Mouse (Mus musculus) midbrain, embryonic 14.5 days (tissue): ENCODE data around the gene Npas1. TPM values are rescaled to one million over a fixed set of nuclear protein-coding genes. Genes with fewer than 3 reads are reported as not detected.

Source experiments
- ATAC-seq: fragments of 200-750 bp; cut with Nextera tagmentation; 2 replicates; pipeline ENCODE4 v1.8.0; 2017; ENCODE audit warnings: moderate number of reproducible peaks, moderate library complexity; ENCODE audit not compliant: low FRiP score, low TSS enrichment
- DNase-seq: peaks from one replicate; pipeline ENCODE4 v3.0.0-alpha.2; 2015
- H3K27ac ChIP-seq: fragments of 300-500 bp; sonication (generic); replicated peaks from 2 replicates; pipeline ENCODE4 v1.5.1; 2014; ENCODE audit warnings: mild to moderate bottlenecking, low read depth, low read length, moderate library complexity
- H3K27me3 ChIP-seq: fragments of 300-500 bp; sonication (generic); 2 replicates; pipeline ENCODE4 v1.6.1; 2014; ENCODE audit warnings: low read length, control low read depth, mixed read lengths; ENCODE audit not compliant: control insufficient read depth, insufficient read depth
- H3K36me3 ChIP-seq: fragments of 300-500 bp; sonication (generic); 2 replicates; pipeline ENCODE4 v1.6.1; 2014; ENCODE audit warnings: low read length, control low read depth; ENCODE audit not compliant: control insufficient read depth, insufficient read depth
- H3K4me1 ChIP-seq: fragments of 300-500 bp; sonication (generic); 2 replicates; pipeline ENCODE4 v1.6.1; 2014; ENCODE audit warnings: mild to moderate bottlenecking, antibody characterized with exemption, low read length, control low read depth; ENCODE audit not compliant: control insufficient read depth, insufficient read depth
- H3K4me2 ChIP-seq: fragments of 300-500 bp; sonication (generic); 2 replicates; pipeline ENCODE4 v1.6.1; 2014; ENCODE audit warnings: mild to moderate bottlenecking, low read length, moderate library complexity
- H3K4me3 ChIP-seq: fragments of 300-500 bp; sonication (generic); replicated peaks from 2 replicates; pipeline ENCODE4 v1.5.1; 2014; ENCODE audit warnings: low read depth, low read length
- H3K9ac ChIP-seq: fragments of 300-500 bp; sonication (generic); replicated peaks from 2 replicates; pipeline ENCODE4 v1.6.1; 2014; ENCODE audit warnings: mild to moderate bottlenecking, low read length, moderate library complexity
- H3K9me3 ChIP-seq: fragments of 300-500 bp; sonication (generic); 2 replicates; pipeline ENCODE4 v1.6.1; 2016; ENCODE audit warnings: low read length, control low read depth, mixed read lengths; ENCODE audit not compliant: control insufficient read depth
- WGBS: fragments of 180-500 bp; shearing (Covaris S2); extraction: QIAGEN DNeasy Blood & Tissue Kit; methylation state at CpG from one replicate; pipeline ENCODE4 v1.1.7; 2014; 5-methylcytosine and 5-hydroxymethylcytosine counted together
- polyA plus RNA-seq: library from polyadenylated mRNA; unstranded; fragments of >200 nt; fragmentation: Nextera tagmentation; extraction: Ambion mirVana; gene quantifications from 2 replicates; pipeline ENCODE4 v1.2.1, GENCODE M21; 2014

The Npas1 gene
- polyA plus RNA-seq, 1 experiment from 2014 or later: 3.7 TPM

- no peak overlapping the region for H3K4me3 ChIP-seq
- no peak overlapping the region for H3K27ac ChIP-seq
- WGBS: 17% methylated on average over 8 of the region's 8 CpGs
- no peaks in the 10 kb centered on the region for H3K9me3 ChIP-seq
- DNase-seq (peak; percentile 83), ATAC-seq (no peak)
- H3K4me2 ChIP-seq: no peak overlapping the region
- H3K9ac ChIP-seq: no peak overlapping the region
- no peaks in the 10 kb centered on the region for H3K36me3 ChIP-seq
- no peaks in the 10 kb centered on the region for H3K27me3 ChIP-seq
- H3K4me1 ChIP-seq: no peaks in the 10 kb centered on the region
Observed at GRCm38 (mm10) chr7:16465160-16465559, 12.4 kb downstream of the Npas1 start.

DNA sequence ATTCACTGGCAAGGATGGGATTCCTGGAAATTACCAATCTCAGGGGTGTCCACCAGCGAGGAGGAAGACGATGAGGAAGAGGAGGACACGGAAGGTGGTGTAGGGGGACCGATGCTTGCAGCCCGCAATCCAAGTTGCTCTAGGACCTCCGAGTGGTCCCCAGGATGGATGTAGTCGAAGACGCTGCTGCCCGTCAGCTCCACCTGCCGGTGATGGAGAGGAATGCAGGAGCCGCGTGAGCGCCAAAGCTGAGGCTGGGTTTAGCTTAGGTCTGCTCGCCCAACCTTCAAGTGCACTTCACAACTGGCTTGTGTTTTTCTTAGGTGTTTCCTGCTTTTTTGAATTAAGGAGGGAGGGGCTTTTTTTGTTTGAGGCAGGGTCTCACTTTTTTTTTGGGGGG, 14.3 kb downstream of the Npas1 start:
- ATAC-seq (peak; percentile 44; the same call in 1 of the 2 replicates), DNase-seq (peak; percentile 91)
- Histone ChIP-seq H3K27me3 (no peaks in the 10 kb centered on the region), H3K27ac (no peak overlapping the region), H3K36me3 (no peaks in the 10 kb centered on the region), H3K4me3 (no peak overlapping the region), H3K4me2 (no peak overlapping the region), H3K4me1 (no peaks in the 10 kb centered on the region), H3K9me3 (no peaks in the 10 kb centered on the region), H3K9ac (no peak overlapping the region)
- WGBS: 2% methylated on average over 14 of the region's 14 CpGs

GRCm38 (mm10) chr7:16461705-16462104, 15.8 kb downstream of the Npas1 start:
- ATAC-seq (no peak), DNase-seq (no peak)
- Histone ChIP-seq H3K4me1 (no peaks in the 10 kb centered on the region), H3K9me3 (no peaks in the 10 kb centered on the region), H3K4me2 (no peak overlapping the region), H3K4me3 (no peak overlapping the region), H3K9ac (no peak overlapping the region), H3K27me3 (no peaks in the 10 kb centered on the region), H3K36me3 (0 out of 2 replicates have a peak, but pooled peaks cover 4% of the 10 kb centered on the region), H3K27ac (no peak overlapping the region)
- WGBS: 91% methylated on average over 6 of the region's 6 CpGs

GRCm38 (mm10) chr7:16461151-16461550, 16.4 kb downstream of the Npas1 start:
- no peak overlapping the region for H3K27ac ChIP-seq
- no peaks in the 10 kb centered on the region for H3K27me3 ChIP-seq
- H3K4me3 ChIP-seq: no peak overlapping the region
- 0 out of 2 replicates have a peak, but pooled peaks cover 4% of the 10 kb centered on the region for H3K36me3 ChIP-seq
- H3K9me3 ChIP-seq: no peaks in the 10 kb centered on the region
- no peaks in the 10 kb centered on the region for H3K4me1 ChIP-seq
- DNase-seq (no peak), ATAC-seq (no peak)
- WGBS: 60% methylated on average over 6 of the region's 6 CpGs
- no peak overlapping the region for H3K9ac ChIP-seq
- no peak overlapping the region for H3K4me2 ChIP-seq

DNA sequence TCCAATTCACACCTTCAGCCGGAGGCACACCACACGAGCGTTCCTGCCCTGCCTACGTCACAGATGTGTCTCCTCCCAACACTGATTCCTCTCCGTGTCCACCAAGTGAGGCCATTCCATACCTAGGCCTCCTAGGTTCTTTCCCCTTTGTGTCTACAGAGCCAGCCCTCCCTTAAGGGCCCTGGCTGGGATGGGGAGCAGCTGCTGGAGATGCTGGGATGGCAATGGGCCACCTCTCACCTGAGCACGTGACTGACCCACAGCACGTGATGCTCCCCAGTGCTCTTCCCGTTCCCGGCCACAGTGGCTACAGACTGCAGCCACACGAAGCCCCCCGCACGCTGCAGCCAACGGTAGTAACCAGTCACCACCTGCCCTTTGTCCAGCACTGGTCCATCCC, 17.0 kb downstream of the Npas1 start:
- Histone ChIP-seq H3K36me3 (0 out of 2 replicates have a peak, but pooled peaks cover 7% of the 10 kb centered on the region), H3K4me1 (no peaks in the 10 kb centered on the region), H3K27ac (no peak overlapping the region), H3K27me3 (no peaks in the 10 kb centered on the region), H3K9ac (no peak overlapping the region), H3K4me3 (no peak overlapping the region), H3K4me2 (no peak overlapping the region), H3K9me3 (no peaks in the 10 kb centered on the region)
- no peak for ATAC-seq
- DNase-seq: no peak
- WGBS: 63% methylated on average over 13 of the region's 13 CpGs

- H3K4me3 ChIP-seq: no peak overlapping the region
- 82% methylated on average over 5 of the region's 5 CpGs for WGBS
- no peak overlapping the region for H3K4me2 ChIP-seq
- peaks cover 8% of the 10 kb centered on the region for H3K4me1 ChIP-seq
- H3K36me3 ChIP-seq: 0 out of 2 replicates have a peak, but pooled peaks cover 12% of the 10 kb centered on the region
- H3K27me3 ChIP-seq: no peaks in the 10 kb centered on the region
- ATAC-seq (no peak), DNase-seq (no peak)
- no peak overlapping the region for H3K27ac ChIP-seq
- no peaks in the 10 kb centered on the region for H3K9me3 ChIP-seq
- H3K9ac ChIP-seq: no peak overlapping the region
Observed at GRCm38 (mm10) chr7:16456289-16456688, 21.2 kb downstream of the Npas1 start.

GRCm38 (mm10) chr7:16455016-16455415, 22.5 kb downstream of the Npas1 start:
- no peak overlapping the region for H3K27ac ChIP-seq
- H3K9me3 ChIP-seq: no peaks in the 10 kb centered on the region
- no peaks in the 10 kb centered on the region for H3K27me3 ChIP-seq
- H3K36me3 ChIP-seq: 0 out of 2 replicates have a peak, but pooled peaks cover 12% of the 10 kb centered on the region
- H3K4me3 ChIP-seq: no peak overlapping the region
- no peak for DNase-seq
- no peak overlapping the region for H3K9ac ChIP-seq
- WGBS: 94% methylated on average over 14 of the region's 14 CpGs
- peaks cover 8% of the 10 kb centered on the region for H3K4me1 ChIP-seq
- no peak overlapping the region for H3K4me2 ChIP-seq
- no peak for ATAC-seq

DNA sequence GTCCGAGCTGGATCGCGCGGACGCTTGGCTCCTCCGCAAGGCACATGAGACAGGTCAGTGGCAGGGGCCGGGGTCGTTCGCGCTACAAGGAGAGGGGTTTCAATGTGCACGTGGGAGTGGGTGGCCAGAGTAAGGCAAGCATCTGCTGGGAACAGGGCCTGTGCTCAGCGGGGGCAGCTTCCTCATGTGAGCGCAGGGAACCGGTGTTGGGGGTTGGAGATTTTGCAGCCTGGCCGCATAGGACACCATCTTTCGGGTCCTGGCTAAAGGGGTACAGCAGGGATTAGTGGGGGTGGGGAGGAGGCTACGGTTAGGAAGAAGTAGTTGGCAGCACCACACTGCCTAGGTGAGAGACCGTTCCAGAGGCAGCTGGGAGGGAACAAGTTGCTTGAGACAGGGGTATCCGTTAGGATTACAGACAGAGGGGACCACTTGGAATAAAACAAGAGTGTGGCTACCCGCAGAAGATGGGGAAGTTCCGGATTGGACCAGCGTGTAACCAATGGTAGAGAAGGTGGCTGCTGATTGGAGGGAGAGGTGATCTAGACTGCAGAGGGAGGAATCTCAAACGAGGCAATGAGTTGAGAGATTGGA, 24.3 kb downstream of the Npas1 start:
- ATAC-seq: peak; percentile 69
- 0 out of 2 replicates have a peak overlapping the region, but pooled peaks have one; percentile 55 for H3K27ac ChIP-seq
- H3K4me3 ChIP-seq: peak overlapping the region; percentile 84
- peak overlapping the region; percentile 64 for H3K9ac ChIP-seq
- H3K9me3 ChIP-seq: no peaks in the 10 kb centered on the region
- peak; percentile 83 for DNase-seq
- peak overlapping the region; percentile 93 for H3K4me2 ChIP-seq
- no peaks in the 10 kb centered on the region for H3K27me3 ChIP-seq
- H3K4me1 ChIP-seq: peaks cover 8% of the 10 kb centered on the region
- 0 out of 2 replicates have a peak, but pooled peaks cover 12% of the 10 kb centered on the region for H3K36me3 ChIP-seq
- WGBS: under 1% methylated on average over 23 of the region's 23 CpGs

- 0 out of 2 replicates have a peak within 1 kb of the TSS, but pooled peaks have one; percentile 55 for H3K27ac ChIP-seq
- ATAC-seq (peak; percentile 96), DNase-seq (peak; percentile 94)
- 1% methylated on average over 30 of the region's 30 CpGs for WGBS
- H3K36me3 ChIP-seq: 0 out of 2 replicates have a peak, but pooled peaks cover 12% of the 10 kb centered on the region
- no peaks in the 10 kb centered on the region for H3K27me3 ChIP-seq
- H3K4me2 ChIP-seq: peak within 1 kb of the TSS; percentile 93
- H3K9ac ChIP-seq: peak within 1 kb of the TSS; percentile 64
- no peaks in the 10 kb centered on the region for H3K9me3 ChIP-seq
- peak within 1 kb of the TSS; percentile 84 for H3K4me3 ChIP-seq
- peaks cover 8% of the 10 kb centered on the region for H3K4me1 ChIP-seq
Observed at GRCm38 (mm10) chr7:16452587-16453073, 24.9 kb downstream of the Npas1 start, which contains the start of gene Tmem160. Gene Tmem160 (plus strand): TSS chr7:16452779.
